Mouse (Mus musculus) brain, embryonic 14.5 days (tissue): Measurements from ENCODE around the gene Klhdc4.

ENCODE experiments used
- CTCF ChIP-seq: fragments of 200-500 bp; IDR thresholded peaks from 2 replicates; pipeline ENCODE4 v1.5.1; 2012; ENCODE audit warnings: inconsistent platforms, mild to moderate bottlenecking, moderate library complexity, borderline replicate concordance; ENCODE audit not compliant: insufficient read depth, insufficient read length; ENCODE audit errors: extremely low read depth
- POLR2A ChIP-seq: fragments of 200-500 bp; IDR thresholded peaks from 2 replicates; pipeline ENCODE4 v1.6.1; 2012; ENCODE audit warnings: mild to moderate bottlenecking, inconsistent platforms, borderline replicate concordance; ENCODE audit not compliant: poor library complexity, insufficient read depth, insufficient read length, severe bottlenecking; ENCODE audit errors: extremely low read depth

GRCm38 (mm10) chr8:121874031-121874430 lies 44.7 kb upstream of the Klhdc4 start:
- TF ChIP-seq POLR2A (no peak), CTCF (peak; percentile 47; the same call in 1 of the 2 replicates)
